ENCODE assay signal across 18 mouse cellular contexts in genomic region chr6:126140961-126141360, GRCm38 (mm10). TPM values are rescaled to one million over a fixed set of nuclear protein-coding genes. Genes with fewer than 3 reads are reported as not detected.
A peak's percentile ranks its signal among the peaks of the same experiment; 100 is the strongest.
DNase-seq lines count a peak whose midpoint lies in the region; ATAC-seq and TF ChIP-seq lines count a peak whose summit lies in the region.
"Had no signal": no experiment of that assay in that cellular context is flagged by ENCODE, and none has a peak within 500 bp of the region (broad histone marks: within the 10 kb centered on the region; RNA-seq: fewer than 3 reads in every experiment).

No protein-coding gene starts in this region.

- H3K9me3 ChIP-seq in heart, embryonic 16.5 days (replicated peaks; ENCODE audit: control insufficient read depth, low read length) = no peaks in the 10 kb centered on the region
- H3K9me3 ChIP-seq in lung, embryonic 15.5 days = no peaks in the 10 kb centered on the region
- H3K9me3 ChIP-seq: forebrain, embryonic 12.5 days; neural tube, embryonic 12.5 days had no signal

- no peaks in the 10 kb centered on the region for H3K79me2 ChIP-seq in heart, adult 2 months (replicated peaks; ENCODE audit: control insufficient read depth, insufficient read depth, low read length)

- no peak for DNase-seq in heart, adult 2 months
- DNase-seq in heart, postnatal 36 days = no peak
- DNase-seq in heart, adult 8-10 months (ENCODE audit: low spot score) = no peak
- DNase-seq in lung, adult 2 months = no peak
- DNase-seq in neural tube, embryonic 10.5 days (ENCODE audit: extremely low spot score, low spot score) = no peak
- DNase-seq: right cerebral cortex, adult 18-20 months; thymus, postnatal 36 days had no signal

- 40% methylated on average over 6 of the region's 6 CpGs for WGBS in heart, adult 2 months
- 40% methylated on average over 6 of the region's 6 CpGs for WGBS in heart, embryonic 16.5 days
- 55% methylated on average over 6 of the region's 6 CpGs for WGBS in lung, embryonic 15.5 days
- 62% methylated on average over 6 of the region's 6 CpGs for WGBS in lung, adult 2 months
- 78% methylated on average over 6 of the region's 6 CpGs for WGBS in small intestine, adult 2 months

- H3K9ac ChIP-seq in heart, adult 2 months (ENCODE audit: low read depth, low read length) = no peak overlapping the region
- peak overlapping the region; percentile 50 for H3K9ac ChIP-seq in heart, embryonic 16.5 days (ENCODE audit: low read length)
- no peak overlapping the region for H3K9ac ChIP-seq in lung, embryonic 15.5 days
- H3K9ac ChIP-seq: forebrain, embryonic 12.5 days; liver, embryonic 14.5 days; neural tube, embryonic 12.5 days had no signal

- H3K36me3 ChIP-seq in heart, adult 2 months (ENCODE audit: control insufficient read depth, insufficient read depth, low read length) = peaks cover 19% of the 10 kb centered on the region
- H3K36me3 ChIP-seq in heart, embryonic 16.5 days (ENCODE audit: control insufficient read depth, insufficient read depth) = no peaks in the 10 kb centered on the region
- no peaks in the 10 kb centered on the region for H3K36me3 ChIP-seq in lung, embryonic 15.5 days
- H3K36me3 ChIP-seq in small intestine, adult 2 months (ENCODE audit: control insufficient read depth, insufficient read depth, low read length) = no peaks in the 10 kb centered on the region
- H3K36me3 ChIP-seq: forebrain, embryonic 12.5 days; neural tube, embryonic 12.5 days had no signal

- TF ChIP-seq POLR2A in heart, adult 2 months (IDR thresholded peaks at IDR 0.05; ENCODE audit: insufficient read depth, low read depth, low read length) = no peak
- no peak for TF ChIP-seq POLR2A in lung, adult 2 months (IDR thresholded peaks at IDR 0.05; ENCODE audit: borderline replicate concordance, extremely low read depth, low read depth, low read length)
- TF ChIP-seq POLR2A in small intestine, adult 2 months (IDR thresholded peaks at IDR 0.05; ENCODE audit: low read depth, low read length) = no peak

- TF ChIP-seq EP300 in heart, adult 2 months (IDR thresholded peaks at IDR 0.05; ENCODE audit: insufficient read depth, low read depth, low read length) = no peak

- peaks cover 34% of the 10 kb centered on the region for H3K4me1 ChIP-seq in heart, adult 2 months (ENCODE audit: control insufficient read depth, insufficient read depth, low read length)
- H3K4me1 ChIP-seq in heart, embryonic 16.5 days (ENCODE audit: control insufficient read depth, insufficient read depth, low read length) = peaks cover 39% of the 10 kb centered on the region
- H3K4me1 ChIP-seq in lung, embryonic 15.5 days = peaks cover 20% of the 10 kb centered on the region
- peaks cover 6% of the 10 kb centered on the region; the same call in 1 of the 2 replicates for H3K4me1 ChIP-seq in lung, adult 2 months (ENCODE audit: control insufficient read depth, insufficient read depth, low read length)
- peaks cover 3% of the 10 kb centered on the region; the same call in 1 of the 2 replicates for H3K4me1 ChIP-seq in small intestine, adult 2 months (ENCODE audit: control insufficient read depth, insufficient read depth, insufficient read length, low read length)
- H3K4me1 ChIP-seq: forebrain, embryonic 12.5 days; neural tube, embryonic 12.5 days had no signal

- H3K4me2 ChIP-seq in heart, embryonic 16.5 days (ENCODE audit: low read depth, low read length) = peak overlapping the region; percentile 50
- 0 out of 2 replicates have a peak overlapping the region, but pooled peaks have one; percentile 16 for H3K4me2 ChIP-seq in lung, embryonic 15.5 days
- H3K4me2 ChIP-seq: forebrain, embryonic 12.5 days; midbrain, embryonic 11.5 days; neural tube, embryonic 12.5 days had no signal

- intact Hi-C loops in heart, adult 2 months (cut with DNase I) = no loop called here
- intact Hi-C loops in heart, postnatal 36 days (cut with DNase I) = loop anchor here (2.0 to 5.0 kb wide), 3 partner anchors 18 to 84 kb away; no protein-coding TSS in a partner anchor

- H3K27ac ChIP-seq in heart, adult 2 months = peak overlapping the region; percentile 81
- H3K27ac ChIP-seq in heart, embryonic 16.5 days (ENCODE audit: low read length) = peak overlapping the region; percentile 71
- H3K27ac ChIP-seq in lung, embryonic 15.5 days = no peak overlapping the region
- 0 out of 2 replicates have a peak overlapping the region, but pooled peaks have one; percentile 18 for H3K27ac ChIP-seq in small intestine, adult 2 months (ENCODE audit: insufficient read depth, low read depth, low read length)
- H3K27ac ChIP-seq: forebrain, embryonic 12.5 days; liver, embryonic 14.5 days; macrophage; neural tube, embryonic 12.5 days had no signal

- H3K4me3 ChIP-seq in heart, adult 2 months = no peak overlapping the region
- H3K4me3 ChIP-seq in heart, embryonic 16.5 days (ENCODE audit: low read length) = no peak overlapping the region
- no peak overlapping the region for H3K4me3 ChIP-seq in lung, embryonic 15.5 days
- no peak overlapping the region for H3K4me3 ChIP-seq in lung, adult 2 months (replicated peaks; ENCODE audit: extremely low read depth, low read depth, low read length)
- H3K4me3 ChIP-seq in small intestine, adult 2 months (ENCODE audit: low read depth, low read length) = no peak overlapping the region
- H3K4me3 ChIP-seq: forebrain, embryonic 12.5 days; neural tube, embryonic 12.5 days had no signal

- peak; percentile 55 for ATAC-seq in heart, embryonic 16.5 days (replicated peaks; ENCODE audit: extremely low read depth, insufficient read depth, low FRiP score)
- ATAC-seq in lung, embryonic 15.5 days (ENCODE audit: borderline replicate concordance, extremely low read depth, low FRiP score, low TSS enrichment) = 0 out of 2 replicates have a peak, but pooled peaks have one; percentile 20

- no peak for TF ChIP-seq CTCF in heart, adult 2 months (IDR thresholded peaks at IDR 0.05)
- no peak for TF ChIP-seq CTCF in lung, adult 2 months (IDR thresholded peaks at IDR 0.05; ENCODE audit: insufficient read depth, low read length)
- TF ChIP-seq CTCF in small intestine, adult 2 months (IDR thresholded peaks at IDR 0.05; ENCODE audit: extremely low read depth, insufficient read length, insufficient replicate concordance, low read depth, low read length) = no peak

- no peaks in the 10 kb centered on the region for H3K27me3 ChIP-seq in heart, adult 2 months (ENCODE audit: control insufficient read depth, insufficient read depth, low read length)
- H3K27me3 ChIP-seq in heart, embryonic 16.5 days (ENCODE audit: control insufficient read depth, insufficient read depth, low read length) = no peaks in the 10 kb centered on the region
- H3K27me3 ChIP-seq in lung, embryonic 15.5 days = no peaks in the 10 kb centered on the region
- H3K27me3 ChIP-seq in small intestine, adult 2 months (ENCODE audit: control insufficient read depth, insufficient read depth, low read length) = no peaks in the 10 kb centered on the region
- H3K27me3 ChIP-seq: forebrain, embryonic 12.5 days; neural tube, embryonic 12.5 days had no signal

RNA-seq across cellular contexts. Expression of gene Ntf3, which starts 25.7 kb away (rescaled TPM):
- total RNA-seq in heart, adult 2 months (2021) = 1 to 10 TPM; 3.9 to 4.1 TPM
- 4.0 and 4.2 TPM in 2 replicates for polyA plus RNA-seq in heart, adult 2 months (2012; rRNA removed)
- 1 to 10 TPM; 3.4 to 4.5 TPM for total RNA-seq in heart, postnatal 36 days (2021)
- 6.6 and 8.3 TPM in 2 replicates for polyA plus RNA-seq in heart, embryonic 16.5 days (2015; fragmentation: Nextera tagmentation; extraction: Ambion mirVana)
- 1 to 10 TPM; 2.2 to 5.3 (median 3.9) TPM for total RNA-seq in heart, adult 8-10 months (2022)
- polyA plus RNA-seq in lung, embryonic 15.5 days (2015; fragmentation: Nextera tagmentation; extraction: Ambion mirVana) = 4.7 and 5.9 TPM in 2 replicates
- polyA plus RNA-seq in lung, adult 2 months (2012; rRNA removed) = 1.5 and 1.7 TPM in 2 replicates
- polyA plus RNA-seq in small intestine, adult 2 months (2012; rRNA removed) = 1.2 and 2.3 TPM in 2 replicates
- total RNA-seq: CH12.LX; MEL; monocyte, adult 5-6 weeks had no signal
- polyA plus RNA-seq: macrophage had no signal
